Mouse (Mus musculus) bone marrow, adult 2 months (tissue): Measurements from ENCODE around the gene Nek7. TPM values are rescaled to one million over a fixed set of nuclear protein-coding genes. Genes with fewer than 3 reads are reported as not detected.

Experiments used
- H3K27ac ChIP-seq: fragments of 200-500 bp; 2 replicates; pipeline ENCODE4 v1.5.1; 2012; ENCODE audit warnings: low read depth, mild to moderate bottlenecking, control low read depth, inconsistent platforms, low read length; ENCODE audit not compliant: control insufficient read depth, poor library complexity, insufficient read depth
- H3K4me1 ChIP-seq: fragments of 200-500 bp; 2 replicates; pipeline ENCODE4 v1.6.1; 2011; ENCODE audit warnings: low read length; ENCODE audit not compliant: control insufficient read depth, insufficient read depth
- H3K4me3 ChIP-seq: fragments of 200-500 bp; replicated peaks from 2 replicates; pipeline ENCODE3; 2011; ENCODE audit warnings: mild to moderate bottlenecking, low read depth, low read length, control low read depth; ENCODE audit not compliant: control insufficient read depth
- CTCF ChIP-seq: fragments of 200-500 bp; IDR thresholded peaks from 2 replicates; pipeline ENCODE4 v1.5.1; 2011; ENCODE audit warnings: low read length, control low read depth; ENCODE audit not compliant: control insufficient read depth, insufficient read depth
- POLR2A ChIP-seq: fragments of 200-500 bp; IDR thresholded peaks from 2 replicates; pipeline ENCODE4 v1.6.1; 2011; ENCODE audit warnings: low read depth, mild to moderate bottlenecking, control low read depth, low read length, borderline replicate concordance; ENCODE audit not compliant: control insufficient read depth
- WGBS: fragments of 180-500 bp; shearing (Covaris S2); methylation state at CpG from one replicate; pipeline ENCODE4 v1.1.7; 2018; 5-methylcytosine and 5-hydroxymethylcytosine counted together
- polyA plus RNA-seq: library from polyadenylated mRNA; stranded (reverse); fragments of >200 nt; gene quantifications from 2 replicates; pipeline ENCODE4 v1.2.4, GENCODE M21; 2011; ENCODE audit warnings: low replicate concordance; ENCODE audit not compliant: missing spikeins, insufficient read depth, insufficient read length

The Nek7 gene
- polyA plus RNA-seq, 1 experiment, result 11.3 TPM

DNA sequence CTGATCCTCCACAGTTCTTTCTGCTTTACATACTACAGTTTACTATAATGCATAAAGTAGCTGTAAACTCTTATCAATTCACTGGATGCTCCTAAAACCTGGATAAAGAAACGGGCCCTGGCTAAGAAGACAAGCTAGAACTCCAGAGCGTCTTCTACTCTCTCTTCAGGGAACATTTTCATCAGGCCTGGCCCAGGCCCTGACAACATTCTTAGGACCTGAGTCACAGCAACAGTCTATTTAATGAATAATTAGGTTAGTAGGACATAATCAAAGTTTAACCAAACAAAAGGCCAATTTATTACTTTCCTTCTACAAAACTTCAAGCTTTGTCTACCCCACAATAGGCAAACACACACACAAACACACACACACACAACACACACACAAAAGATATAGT is 15.2 kb downstream of the Nek7 start:
- no peak for TF ChIP-seq CTCF
- TF ChIP-seq POLR2A, result no peak

DNA sequence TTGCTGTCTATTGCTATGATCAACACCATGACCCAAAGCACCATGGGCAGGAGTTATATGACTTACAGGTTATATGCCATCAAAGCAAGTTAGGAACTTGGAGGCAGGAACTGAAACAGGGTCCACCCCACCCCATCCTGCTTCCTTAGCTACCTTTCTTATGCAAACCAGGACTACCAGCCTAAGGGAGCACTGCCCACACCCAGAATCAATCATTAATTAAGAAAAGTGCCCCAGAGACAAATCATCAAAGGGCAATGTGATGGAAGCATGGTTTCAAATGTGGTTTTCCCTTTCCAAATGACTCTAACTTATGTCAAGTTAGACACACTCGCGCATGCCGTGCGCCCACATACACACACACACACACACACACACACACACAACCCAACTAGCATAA is 16.0 kb downstream of the Nek7 start:
- WGBS, result 88% methylated on average over 4 of the region's 4 CpGs
- TF ChIP-seq POLR2A (no peak), CTCF (no peak)
- Histone ChIP-seq H3K27ac (no peak overlapping the region), H3K4me3 (no peak overlapping the region), H3K4me1 (no peaks in the 10 kb centered on the region)

More for the DNA sequence above, 15.2 kb downstream of the Nek7 start:
- WGBS, result 93% methylated on average over 2 of the region's 2 CpGs
- H3K27ac ChIP-seq, result no peak overlapping the region
- H3K4me1 ChIP-seq, result no peaks in the 10 kb centered on the region
- H3K4me3 ChIP-seq, result no peak overlapping the region

DNA sequence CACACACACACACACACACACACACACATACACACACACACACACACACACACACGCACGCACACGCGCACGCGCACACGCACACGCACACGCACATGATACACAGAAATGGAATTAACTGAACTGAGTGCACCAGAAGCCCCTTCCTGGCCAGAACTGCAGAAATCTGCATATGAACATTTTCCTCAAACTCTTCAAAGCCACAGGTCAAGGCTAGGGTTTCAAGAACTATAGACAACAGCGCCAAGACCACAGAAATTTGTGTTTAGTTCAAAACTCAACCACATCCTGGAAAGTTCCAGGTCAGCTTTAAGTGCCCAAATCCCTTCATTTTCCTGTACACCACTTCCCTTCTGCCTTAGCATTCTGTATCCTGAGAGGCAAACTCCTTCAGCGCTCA is 21.9 kb downstream of the Nek7 start:
- WGBS, result 89% methylated on average over 11 of the region's 11 CpGs

DNA sequence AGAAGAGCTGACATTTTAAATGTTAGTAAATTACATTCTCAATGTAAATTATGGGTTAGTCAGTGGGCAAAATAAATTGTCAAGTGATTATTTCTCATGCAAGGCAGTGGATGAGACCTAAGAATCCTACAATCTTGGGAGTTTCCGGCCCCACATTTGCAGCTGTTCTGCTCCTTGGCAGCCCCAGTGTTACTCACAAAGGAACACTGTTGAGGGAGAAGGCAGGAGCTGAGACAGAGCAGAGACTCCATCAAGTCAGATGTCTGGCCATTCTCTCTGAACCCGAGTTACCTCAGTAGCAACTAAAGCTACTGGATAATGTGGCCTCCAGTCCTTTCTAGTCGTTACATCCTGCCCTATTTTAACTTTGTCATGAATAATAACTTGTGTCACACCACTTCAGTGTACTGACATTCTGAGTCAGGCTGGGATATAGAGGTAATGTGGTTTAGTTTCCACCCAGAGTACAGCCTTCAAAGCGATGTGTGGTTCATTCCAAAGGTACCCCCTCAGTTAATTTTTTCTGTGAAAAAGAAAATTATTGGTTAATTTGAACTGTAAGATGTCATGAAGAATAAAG is 23.7 kb downstream of the Nek7 start:
- H3K4me3 ChIP-seq, result no peak overlapping the region
- no peak overlapping the region for H3K27ac ChIP-seq
- TF ChIP-seq POLR2A (no peak), CTCF (no peak)
- whole genome bisulfite sequencing, result 82% methylated on average over 4 of the region's 4 CpGs
- no peaks in the 10 kb centered on the region for H3K4me1 ChIP-seq

More for the DNA sequence above, 21.9 kb downstream of the Nek7 start:
- Histone ChIP-seq H3K4me3 (no peak overlapping the region), H3K4me1 (no peaks in the 10 kb centered on the region), H3K27ac (no peak overlapping the region)
- TF ChIP-seq POLR2A (no peak), CTCF (no peak)

DNA sequence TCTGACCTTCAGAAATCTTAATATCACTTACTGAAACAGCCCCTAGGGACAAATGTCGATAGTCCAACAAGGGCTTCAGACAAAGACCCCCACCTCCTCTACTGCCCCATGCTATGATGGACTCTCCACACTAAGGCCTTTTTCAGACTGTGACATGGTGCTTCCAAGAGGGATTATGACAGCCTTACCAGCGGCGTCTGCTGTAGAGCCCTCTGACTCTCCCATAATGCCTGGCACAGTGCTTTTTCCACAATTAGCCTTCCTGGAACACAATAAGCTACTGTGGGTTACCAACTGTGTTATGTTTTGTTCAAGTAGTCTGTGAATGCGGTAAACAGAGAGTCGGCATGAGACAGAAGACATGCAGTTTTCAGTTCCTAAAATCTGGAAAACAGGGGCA is 25.0 kb downstream of the Nek7 start:
- Histone ChIP-seq H3K4me1 (no peaks in the 10 kb centered on the region), H3K4me3 (no peak overlapping the region), H3K27ac (no peak overlapping the region)
- WGBS, result 89% methylated on average over 5 of the region's 5 CpGs
- TF ChIP-seq POLR2A (no peak), CTCF (no peak)

DNA sequence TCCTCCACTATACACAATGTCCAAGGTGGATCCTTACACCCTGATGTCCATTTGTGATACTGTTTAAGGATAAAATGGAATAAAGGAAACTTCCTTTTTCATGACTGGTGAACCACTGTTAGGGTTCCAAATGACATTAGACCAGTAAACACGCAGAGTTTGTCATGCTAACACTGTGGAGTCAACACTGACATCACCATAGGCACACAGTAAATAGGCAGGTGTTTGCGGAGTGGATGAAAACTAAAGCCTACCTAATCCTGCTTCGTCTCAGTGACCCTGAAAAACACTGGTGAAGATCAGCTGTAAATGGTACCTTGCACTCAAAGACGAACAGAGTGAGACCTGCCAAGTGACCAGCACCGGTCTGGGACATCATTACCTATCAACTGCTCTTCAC is 26.0 kb downstream of the Nek7 start:
- no peaks in the 10 kb centered on the region for H3K4me1 ChIP-seq
- no peak overlapping the region for H3K4me3 ChIP-seq
- no peak for TF ChIP-seq CTCF
- TF ChIP-seq POLR2A, result no peak
- H3K27ac ChIP-seq, result no peak overlapping the region
- 84% methylated on average over 5 of the region's 5 CpGs for WGBS

DNA sequence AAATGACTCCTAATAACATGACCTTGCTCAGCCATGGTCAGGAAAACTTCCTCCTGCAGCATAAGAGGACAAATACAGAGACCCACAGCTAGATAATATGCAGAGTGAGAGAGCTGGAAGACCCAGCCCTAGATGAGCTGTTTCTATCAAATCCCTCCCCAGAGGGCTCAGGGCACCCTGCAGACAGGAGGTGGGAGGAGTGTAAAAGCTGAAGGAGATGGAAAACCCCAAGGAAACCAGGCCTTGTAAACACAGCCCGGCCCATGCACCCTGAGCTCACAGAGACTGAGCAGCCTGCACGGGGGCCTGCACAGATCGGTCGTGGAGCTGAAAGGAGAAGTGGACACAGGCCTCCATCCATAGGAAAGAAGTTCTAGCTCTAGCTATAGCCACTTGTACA is 27.5 kb downstream of the Nek7 start:
- H3K4me1 ChIP-seq, result no peaks in the 10 kb centered on the region
- WGBS, result 92% methylated on average over 4 of the region's 4 CpGs
- no peak overlapping the region for H3K27ac ChIP-seq
- H3K4me3 ChIP-seq, result no peak overlapping the region
- TF ChIP-seq POLR2A (no peak), CTCF (no peak)

DNA sequence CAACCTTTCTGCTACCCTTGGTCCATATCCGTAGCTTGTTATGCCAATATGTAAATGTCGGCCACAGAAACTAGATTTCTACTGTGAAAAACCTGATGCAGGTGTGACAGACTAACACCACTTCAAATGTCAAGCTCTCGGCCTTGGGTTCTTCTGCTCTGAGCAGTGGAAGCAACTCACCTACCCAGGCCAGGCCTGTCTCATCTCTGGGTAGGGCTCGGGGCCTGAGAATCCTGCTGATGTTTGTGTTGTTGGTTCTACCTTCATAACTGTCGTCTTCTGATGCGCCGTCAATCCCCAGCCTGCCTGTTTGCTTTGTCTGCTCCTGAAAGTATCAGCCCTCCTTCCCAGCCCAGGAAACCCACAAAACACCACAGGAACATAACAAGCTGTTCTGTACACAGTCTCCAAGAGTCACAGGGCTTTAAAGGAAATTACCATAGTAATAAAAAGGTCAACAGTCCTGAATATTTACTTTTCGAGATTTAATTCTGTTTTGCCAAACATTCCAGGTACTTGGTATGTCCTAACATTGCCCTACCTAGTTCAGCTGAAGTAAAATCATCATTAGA is 29.4 kb downstream of the Nek7 start:
- no peaks in the 10 kb centered on the region for H3K4me1 ChIP-seq
- no peak overlapping the region for H3K4me3 ChIP-seq
- WGBS, result 89% methylated on average over 8 of the region's 8 CpGs
- H3K27ac ChIP-seq, result no peak overlapping the region; the same call in 1 of the 2 replicates
- no peak for TF ChIP-seq CTCF
- no peak for TF ChIP-seq POLR2A
